Mouse (Mus musculus) heart, postnatal 14 days (tissue): Measurements from ENCODE around the gene Dab1. TPM values are rescaled to one million over a fixed set of nuclear protein-coding genes. Genes with fewer than 3 reads are reported as not detected.
A peak's percentile ranks its signal among the peaks of the same experiment; 100 is the strongest.

ENCODE experiments used
- DNase-seq, 2 experiments: peaks; one replicate each; pipeline ENCODE4 v3.0.0; 2021 to 2022
- intact Hi-C: fragments of 180-260 bp; cut with DNase I; formaldehyde crosslinking; loops from one replicate; pipeline ENCODE4 v1.15.1; 2025
- total RNA-seq, 2 experiments: library from RNA; stranded (reverse); gene quantifications; 2 replicates each; pipeline ENCODE4 v1.2.3; 2021

Dab1 gene
- total RNA-seq, 2 experiments from 2014 or later = 0.17 TPM; not detected in 1

DNA sequence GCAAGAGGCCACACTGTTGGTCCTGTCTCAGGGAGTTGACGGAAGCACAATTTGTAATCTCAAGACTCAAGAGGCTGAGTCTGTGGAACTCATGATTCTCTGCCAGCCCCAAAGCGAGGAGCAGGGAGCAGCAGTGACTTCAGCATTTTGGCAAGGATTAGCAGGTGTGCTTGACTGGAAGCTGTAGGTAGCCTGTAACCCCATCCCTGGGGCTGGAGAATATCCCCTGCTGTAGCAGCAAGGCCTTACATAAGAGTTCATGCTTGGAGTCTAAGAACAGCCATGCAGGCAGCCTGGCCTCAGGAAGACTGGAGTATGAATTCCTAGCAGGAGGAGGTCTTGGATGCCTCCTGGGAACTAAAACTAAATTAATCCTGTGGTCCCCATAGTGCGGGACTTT, 849.5 kb downstream of the Dab1 start:
- DNase-seq = no peak
- intact Hi-C loops = no loop called here

DNA sequence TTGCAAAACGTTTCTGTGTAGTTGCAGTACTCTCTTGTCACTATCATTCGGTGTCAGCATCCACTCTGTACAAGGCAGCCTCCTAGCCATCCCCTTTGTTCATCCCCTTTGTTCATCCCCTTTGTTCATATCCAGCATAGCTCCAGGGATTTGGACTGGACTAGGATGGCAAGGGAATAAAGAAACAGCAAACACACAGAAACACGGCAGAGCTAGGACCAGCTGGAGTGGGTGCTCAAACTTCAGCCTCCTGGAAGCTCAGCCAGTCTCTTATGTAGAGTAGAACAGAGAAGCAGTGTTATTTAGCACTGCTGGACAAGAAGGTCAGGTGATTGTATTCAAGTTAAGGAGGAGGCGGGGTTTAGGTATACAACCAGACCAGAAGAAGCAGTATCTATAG, 853.8 kb downstream of the Dab1 start:
- DNase-seq = no peak
- intact Hi-C loops = no loop called here

GRCm38 (mm10) chr4:104476841-104477240, 857.7 kb downstream of the Dab1 start:
- no peak for DNase-seq
- intact Hi-C loops = no loop called here

DNA sequence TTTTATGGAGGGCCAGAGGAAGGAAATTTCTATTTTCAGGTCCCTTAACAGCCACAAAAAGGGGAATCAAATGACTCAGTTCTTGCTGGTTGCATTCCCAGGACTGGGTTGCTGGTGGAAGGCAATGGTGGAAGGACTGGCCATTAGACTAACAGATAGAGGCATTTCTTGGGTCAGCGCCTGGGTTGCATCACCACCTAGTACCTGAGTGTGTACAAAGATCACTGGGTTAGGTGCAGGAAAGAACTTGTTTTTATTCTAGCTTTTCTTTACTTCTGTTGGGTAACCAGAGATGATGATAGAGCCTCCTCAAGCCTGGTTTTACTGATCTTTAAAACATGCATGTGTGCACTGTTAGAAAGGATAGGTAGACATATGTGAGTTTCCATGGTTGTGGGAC, 864.8 kb downstream of the Dab1 start:
- intact Hi-C loops = no loop called here
- DNase-seq = no peak

- no peak for DNase-seq
- intact Hi-C loops = no loop called here
These were observed 878.1 kb downstream of the Dab1 start for GRCm38 (mm10) chr4:104497221-104497620.

DNA sequence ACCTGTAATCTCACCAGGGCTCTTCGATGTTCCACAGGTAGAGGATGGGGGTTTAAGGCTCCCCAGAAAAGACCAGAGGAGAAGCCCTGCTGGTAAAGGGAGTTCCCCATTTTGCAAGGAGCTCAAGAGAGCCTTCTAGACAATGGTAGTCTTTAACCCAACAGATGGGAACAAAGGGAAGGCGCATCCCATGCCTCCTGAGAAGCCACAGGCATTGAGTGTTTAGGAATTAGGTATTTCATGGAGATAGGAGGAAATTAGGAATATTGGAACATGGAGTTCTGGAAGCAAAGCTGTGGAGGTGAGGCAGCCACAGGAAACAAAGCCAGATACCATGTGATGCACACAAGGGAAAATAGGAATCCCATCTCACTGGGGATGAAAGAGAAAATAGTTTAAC, 881.0 kb downstream of the Dab1 start:
- intact Hi-C loops = no loop called here
- no peak for DNase-seq

DNA sequence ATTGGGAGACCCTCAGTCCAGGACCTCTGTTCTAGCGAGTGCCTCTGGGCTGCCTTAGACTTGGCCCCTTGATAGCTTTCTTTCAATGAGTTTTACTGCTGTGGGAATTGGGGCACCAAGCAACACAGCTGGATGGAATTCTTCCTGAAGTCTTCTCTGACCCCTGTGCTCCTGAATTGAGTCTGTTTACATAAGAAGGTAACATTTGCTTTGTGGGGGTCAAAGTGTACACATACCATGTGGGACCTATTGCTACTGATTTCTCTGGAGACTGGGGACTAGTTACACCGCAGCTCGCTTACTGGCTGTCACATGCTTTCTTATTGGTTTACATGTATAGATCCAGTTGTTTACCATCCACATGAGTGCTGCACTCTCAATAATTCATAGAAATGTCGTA, 881.5 kb downstream of the Dab1 start:
- no peak for DNase-seq
- intact Hi-C loops = no loop called here

- no peak for DNase-seq
- intact Hi-C loops = no loop called here
These were observed 882.1 kb downstream of the Dab1 start for GRCm38 (mm10) chr4:104501245-104501644.

GRCm38 (mm10) chr4:104504916-104505315, 885.8 kb downstream of the Dab1 start:
- no peak for DNase-seq
- intact Hi-C loops = no loop called here

DNA sequence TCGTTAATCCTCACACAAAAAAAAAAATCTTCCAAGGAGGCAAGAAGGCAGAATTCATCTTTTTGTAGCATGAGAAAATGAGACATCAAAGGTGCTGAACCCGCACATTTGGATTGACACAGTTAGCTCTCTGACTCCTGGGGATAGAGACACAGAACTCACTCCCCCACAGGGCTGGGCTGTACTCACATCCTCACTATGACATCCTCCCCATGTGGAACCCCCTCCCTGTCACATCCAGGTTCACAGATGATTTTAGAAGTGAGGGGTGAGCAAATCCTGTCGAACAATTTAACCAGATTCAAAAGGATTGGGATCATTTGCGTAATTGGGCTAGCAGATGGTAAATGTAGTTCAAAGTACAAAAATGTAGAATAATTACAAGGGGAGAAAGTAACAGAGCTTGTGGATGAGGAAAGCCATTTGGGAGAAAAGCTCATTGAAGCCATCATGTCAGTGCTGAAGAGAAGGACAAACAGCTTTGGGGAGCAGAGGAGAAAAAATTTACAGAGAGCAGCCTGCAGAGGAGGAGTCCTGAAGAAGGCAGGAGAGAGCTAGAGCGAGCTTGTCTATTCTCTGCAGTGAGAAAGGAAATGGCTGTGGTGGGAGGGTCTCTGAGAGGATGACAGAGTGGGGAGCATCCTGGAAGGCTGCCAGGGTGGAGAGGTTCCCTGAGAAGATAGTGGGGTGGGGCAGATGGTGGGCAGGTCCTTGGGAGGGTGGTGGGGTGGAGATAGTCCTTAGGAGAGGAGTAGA, 890.2 kb downstream of the Dab1 start:
- no peak for DNase-seq
- intact Hi-C loops = no loop called here

- intact Hi-C loops = no loop called here
- no peak for DNase-seq
These were observed 892.7 kb downstream of the Dab1 start for GRCm38 (mm10) chr4:104511855-104512254.

- intact Hi-C loops = no loop called here
- no peak for DNase-seq
These were observed 893.4 kb downstream of the Dab1 start for GRCm38 (mm10) chr4:104512513-104512912.

- intact Hi-C loops = loop anchor here (1.0 kb wide), 1 partner anchor 381 kb away; no protein-coding TSS in a partner anchor
- no peak for DNase-seq
These were observed 894.5 kb downstream of the Dab1 start for GRCm38 (mm10) chr4:104513622-104514021.

GRCm38 (mm10) chr4:104514568-104515000, 895.4 kb downstream of the Dab1 start:
- intact Hi-C loops = loop anchor here (1.0 kb wide), 1 partner anchor 380 kb away; no protein-coding TSS in a partner anchor

GRCm38 (mm10) chr4:104515681-104516080, 896.5 kb downstream of the Dab1 start:
- intact Hi-C loops = no loop called here
- no peak for DNase-seq

More at GRCm38 (mm10) chr4:104514568-104515000, 895.4 kb downstream of the Dab1 start:
- peak; percentile 9 to 23 for DNase-seq

GRCm38 (mm10) chr4:104522324-104522723, 903.2 kb downstream of the Dab1 start:
- intact Hi-C loops = no loop called here
- no peak for DNase-seq

- intact Hi-C loops = no loop called here
These were observed 904.6 kb downstream of the Dab1 start for GRCm38 (mm10) chr4:104523776-104524175.

DNA sequence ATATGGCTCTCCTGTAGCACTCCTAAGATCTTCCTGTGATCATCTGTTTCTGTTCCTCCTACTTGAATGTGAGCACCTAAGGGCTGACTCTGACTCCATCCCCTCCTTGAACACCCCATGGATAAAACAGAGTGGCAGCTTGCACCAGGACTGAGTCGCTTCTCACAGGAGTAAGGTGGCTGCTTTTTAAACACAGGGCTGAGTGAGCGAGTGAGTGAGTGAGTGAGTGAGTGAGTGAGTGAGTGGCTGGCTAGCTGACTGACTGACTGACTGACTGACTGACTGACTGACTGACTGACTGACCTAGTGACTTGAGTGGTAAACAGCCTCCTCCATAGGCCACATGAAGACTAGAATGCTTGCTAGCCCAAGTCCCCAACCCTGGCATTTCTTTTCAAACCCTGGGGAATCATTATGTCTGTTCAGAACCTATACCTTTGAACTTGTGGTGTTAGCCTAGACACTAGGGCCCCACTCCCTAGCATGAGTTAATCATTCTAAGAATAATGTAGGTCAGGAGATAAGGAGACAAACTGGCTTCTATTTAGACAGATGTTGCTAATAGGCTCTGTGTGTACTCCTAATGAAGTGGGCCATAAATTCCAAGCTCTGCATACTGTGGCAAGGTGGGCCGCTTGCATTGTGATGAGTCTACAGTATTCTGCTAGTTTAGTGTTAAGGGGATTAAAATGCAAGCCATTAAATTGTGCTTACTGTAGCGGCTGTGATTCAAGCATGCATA, 910.9 kb downstream of the Dab1 start:
- no peak for DNase-seq
- intact Hi-C loops = no loop called here

More at GRCm38 (mm10) chr4:104523776-104524175, 904.6 kb downstream of the Dab1 start:
- no peak for DNase-seq

GRCm38 (mm10) chr4:104532846-104533245, 913.7 kb downstream of the Dab1 start:
- DNase-seq = no peak
- intact Hi-C loops = no loop called here

DNA sequence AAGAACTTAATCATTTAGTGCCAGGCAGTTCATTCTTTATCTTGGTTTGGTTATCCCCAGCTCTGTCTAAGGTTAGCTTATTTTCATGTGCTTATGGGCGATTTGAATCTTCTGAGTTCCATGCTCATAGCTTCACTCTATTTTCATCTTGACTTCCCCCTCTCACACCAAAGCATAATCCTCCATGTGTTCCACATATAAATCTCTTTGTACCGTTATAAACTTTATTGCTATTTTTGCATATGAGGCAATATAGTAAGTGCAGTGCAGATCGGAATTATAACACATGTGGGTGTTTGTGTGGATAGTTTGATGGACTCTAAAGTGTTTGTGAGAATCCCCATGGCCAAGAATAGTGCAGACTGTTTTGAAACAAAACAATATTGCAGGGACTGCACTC, 919.3 kb downstream of the Dab1 start:
- no peak for DNase-seq
- intact Hi-C loops = no loop called here

GRCm38 (mm10) chr4:104539047-104539446, 919.9 kb downstream of the Dab1 start:
- intact Hi-C loops = no loop called here
- no peak for DNase-seq

GRCm38 (mm10) chr4:104547091-104547490, 927.9 kb downstream of the Dab1 start:
- no peak for DNase-seq
- intact Hi-C loops = no loop called here
